Mouse (Mus musculus): ENCODE data around the gene Tlr13.
A peak's percentile ranks its signal among the peaks of the same experiment; 100 is the strongest.

Gene Tlr13

DNA sequence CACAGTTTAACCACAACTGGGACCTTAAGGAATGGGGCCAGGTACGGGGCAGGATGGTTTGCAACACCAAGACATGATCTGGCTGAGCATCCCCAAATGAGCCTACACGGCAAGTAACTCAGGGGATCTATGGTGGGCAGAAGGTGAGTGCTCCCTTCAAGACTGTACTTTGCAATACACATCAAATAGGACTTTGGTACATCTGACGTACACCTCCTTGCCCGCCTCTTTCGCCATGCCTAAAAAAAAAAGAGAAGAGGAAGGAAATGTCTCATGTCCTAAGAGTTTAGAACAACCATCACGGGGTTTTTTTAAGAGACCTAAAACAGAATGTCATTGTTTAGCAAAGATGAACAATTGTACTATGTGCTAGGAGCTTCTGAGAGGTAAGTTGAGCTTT is at the start of gene Tlr13:
Gene Tlr13 (plus strand): TSS at position 269 of the 400 bp plus-strand sequence.
- DNase-seq (ENCODE audit: low spot score): no peak

DNA sequence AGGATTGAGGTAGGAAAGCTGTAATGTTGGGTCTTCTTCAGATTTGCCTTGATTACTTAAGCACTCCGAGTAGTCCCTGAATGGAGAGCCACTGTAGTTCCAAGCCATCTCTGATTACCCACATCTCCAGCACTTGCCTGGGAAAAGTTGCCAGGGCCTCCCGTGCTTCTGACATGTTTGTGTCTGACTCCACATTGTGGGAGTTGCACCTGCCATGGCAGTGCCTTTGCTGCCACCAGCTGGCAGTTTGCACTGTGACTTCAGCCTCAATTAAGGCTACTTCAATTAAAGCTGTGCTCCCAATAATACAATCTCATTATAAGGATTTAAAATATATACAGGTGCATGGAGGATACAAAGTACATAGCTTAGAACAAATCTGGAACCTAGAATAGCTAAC is 37.5 kb upstream of the Tlr13 start:
- DNase-seq (ENCODE audit: low spot score): no peak

DNA sequence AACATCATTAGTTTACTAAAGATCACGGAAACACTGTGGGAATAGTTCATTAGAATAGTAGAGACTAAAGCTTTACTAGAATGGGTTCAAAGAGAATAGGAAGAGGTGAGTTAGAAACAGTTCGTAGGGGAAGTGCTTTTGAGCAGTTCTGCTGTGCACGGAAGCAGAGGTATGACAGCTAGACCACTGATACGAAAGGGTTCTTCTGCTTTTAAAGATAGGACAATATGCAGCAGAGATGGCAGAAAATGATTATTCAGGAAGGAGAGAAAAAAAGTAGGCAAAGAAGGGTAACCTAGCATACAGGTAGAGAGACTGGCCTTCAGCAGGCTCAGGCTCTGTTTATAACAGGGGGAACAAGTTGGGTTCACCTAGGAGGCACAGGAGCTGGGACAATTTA is 29.1 kb upstream of the Tlr13 start:
- no peak for DNase-seq (ENCODE audit: low spot score)

DNA sequence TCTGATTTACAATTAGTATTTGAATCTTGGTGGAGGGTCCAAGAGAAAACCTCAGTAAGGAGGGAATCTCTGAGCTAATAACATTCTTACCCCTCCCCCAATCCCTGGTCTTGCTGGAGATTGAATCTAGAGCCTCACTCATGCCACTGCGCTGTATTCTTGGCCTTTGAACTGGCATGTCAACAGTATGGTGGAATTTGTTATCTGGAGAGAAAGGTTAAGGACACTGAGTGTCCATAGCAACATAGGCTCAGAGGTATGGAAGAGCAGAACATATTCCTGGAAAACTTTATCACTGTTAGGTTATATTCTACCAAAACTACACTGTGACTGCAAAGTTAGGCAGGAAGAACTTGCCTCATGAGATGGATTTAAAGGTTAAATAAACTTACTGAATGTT is 28.3 kb upstream of the Tlr13 start:
- DNase-seq (ENCODE audit: low spot score): no peak

DNA sequence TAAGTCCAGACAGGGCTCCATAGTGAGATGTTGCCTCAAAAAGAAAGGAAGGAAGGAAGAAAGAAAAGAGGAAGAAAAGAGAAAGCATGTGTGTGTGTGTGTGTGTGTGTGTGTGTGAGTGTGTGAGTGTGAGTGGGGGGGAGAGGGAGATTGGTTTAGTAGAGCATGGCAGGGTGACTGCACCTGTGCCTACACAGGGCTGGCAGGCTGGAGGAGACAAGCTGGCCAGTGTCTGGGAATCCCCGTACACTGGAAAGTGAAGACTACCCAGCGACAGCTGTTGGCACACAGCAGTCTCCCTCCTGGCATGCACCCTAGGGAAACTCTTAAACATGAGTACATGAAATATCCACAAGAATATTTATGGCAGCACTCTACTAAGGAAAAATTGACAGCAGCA is 20.2 kb upstream of the Tlr13 start:
- no peak for DNase-seq (ENCODE audit: low spot score)

DNA sequence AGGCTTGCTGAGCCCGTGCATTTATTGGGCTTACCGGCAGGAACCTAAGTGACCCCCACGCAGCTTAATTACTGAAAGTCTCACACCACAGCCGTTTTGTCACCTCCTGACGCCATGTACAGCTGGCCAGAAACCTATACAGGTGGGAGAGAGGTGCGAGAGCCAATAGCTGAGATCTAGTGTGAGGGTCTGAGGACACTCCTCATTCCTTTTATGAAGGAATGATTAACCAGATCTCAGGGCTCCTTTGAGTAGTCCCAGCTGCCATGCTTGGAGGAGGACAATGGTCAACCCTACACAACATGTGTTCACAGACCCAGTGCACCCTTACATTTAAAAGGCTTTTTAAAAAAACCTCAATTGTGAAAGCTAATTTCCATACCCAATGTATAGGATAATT is 14.7 kb upstream of the Tlr13 start:
- no peak for DNase-seq (ENCODE audit: low spot score)

DNA sequence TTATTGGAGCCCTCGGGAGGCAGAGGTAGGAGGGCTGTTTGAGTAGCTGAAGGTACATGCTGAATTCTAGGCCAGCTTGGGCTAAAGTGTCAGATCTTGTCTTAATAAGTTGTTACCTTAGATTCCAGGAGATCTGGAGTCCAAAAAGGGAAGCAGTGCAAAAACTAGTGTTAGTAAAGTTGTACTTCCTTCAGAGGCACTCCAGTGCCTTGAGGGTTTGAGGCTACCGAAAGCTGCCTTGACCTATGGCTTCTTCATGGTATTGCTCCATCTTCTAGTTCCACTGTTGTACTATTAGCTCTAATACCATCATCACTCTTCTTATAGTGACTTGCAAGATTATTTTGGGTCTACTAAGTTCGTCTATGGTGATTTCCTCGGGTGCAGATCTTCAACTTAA is 13.1 kb upstream of the Tlr13 start:
- no peak for DNase-seq (ENCODE audit: low spot score)

DNA sequence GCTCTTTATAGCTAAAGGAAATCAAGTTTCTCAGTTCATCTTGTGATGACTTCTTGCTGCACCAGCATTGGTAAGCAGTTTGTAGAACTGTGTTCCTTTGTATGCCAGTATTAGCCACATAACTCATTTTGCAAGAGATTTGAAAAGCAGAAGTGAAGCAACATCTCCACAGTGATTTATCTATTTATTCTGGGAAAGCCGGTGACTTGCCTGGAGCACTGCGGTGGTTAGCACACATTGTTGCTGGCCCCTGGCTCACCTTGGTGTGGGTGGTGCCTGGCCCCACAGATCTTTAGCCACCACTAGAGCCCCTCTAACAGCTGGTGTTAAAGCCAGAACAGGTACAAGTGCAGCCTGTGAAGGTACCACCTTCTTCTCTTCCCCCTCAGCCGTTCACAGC is 8.1 kb upstream of the Tlr13 start:
- DNase-seq (ENCODE audit: low spot score): no peak

DNA sequence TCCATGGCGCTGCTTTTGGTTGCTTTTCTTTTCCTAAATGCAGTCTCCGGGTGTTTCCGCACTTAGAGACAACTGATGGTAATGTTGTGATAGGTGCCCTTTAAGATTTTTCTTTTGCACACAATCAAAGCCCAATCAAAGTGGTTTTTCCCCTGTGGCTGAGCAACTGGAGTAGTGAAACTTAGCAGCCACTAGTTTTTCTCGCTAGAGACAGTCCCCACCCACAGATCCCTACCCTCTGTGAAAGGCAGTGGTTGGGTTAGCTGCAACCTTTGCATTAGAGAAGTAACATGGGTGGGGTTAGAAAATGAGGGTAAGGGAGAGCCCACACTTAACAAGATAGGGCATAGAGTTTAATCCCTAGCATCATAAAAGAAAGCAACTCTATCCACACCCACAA is 7.5 kb upstream of the Tlr13 start:
- DNase-seq (ENCODE audit: low spot score): no peak

DNA sequence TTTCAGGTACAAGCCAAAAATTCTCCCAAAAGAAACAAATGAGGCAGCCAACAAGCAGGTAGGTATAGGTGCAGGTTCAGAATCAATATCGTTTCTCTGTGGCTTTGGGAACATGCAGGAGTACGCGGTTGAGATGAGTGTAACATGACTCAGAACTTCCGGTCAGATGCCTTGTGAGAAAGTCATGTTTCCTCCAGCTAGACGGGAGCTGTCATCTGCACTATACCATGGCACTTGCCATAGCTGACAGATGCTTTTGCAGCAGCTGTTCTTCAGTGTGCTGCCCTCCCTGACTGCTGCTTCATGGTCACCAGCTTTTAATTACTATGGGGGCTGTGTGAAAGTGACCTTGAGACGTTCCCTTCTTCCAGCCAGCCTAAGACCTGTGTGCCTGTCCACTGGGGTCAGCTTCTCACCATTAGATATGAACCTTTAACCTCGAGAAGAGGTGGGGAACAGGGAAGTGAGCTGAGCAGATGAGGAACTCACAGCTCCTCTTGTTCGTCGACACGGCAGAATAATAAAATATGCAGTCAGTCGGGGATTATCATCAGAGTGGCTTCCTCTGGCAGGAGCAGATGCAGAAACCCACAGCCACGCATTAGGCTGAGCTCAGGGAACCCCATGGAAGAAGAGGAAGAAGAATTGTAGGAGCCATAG is 7.0 kb upstream of the Tlr13 start:
- DNase-seq (ENCODE audit: low spot score): peak; percentile 19

DNA sequence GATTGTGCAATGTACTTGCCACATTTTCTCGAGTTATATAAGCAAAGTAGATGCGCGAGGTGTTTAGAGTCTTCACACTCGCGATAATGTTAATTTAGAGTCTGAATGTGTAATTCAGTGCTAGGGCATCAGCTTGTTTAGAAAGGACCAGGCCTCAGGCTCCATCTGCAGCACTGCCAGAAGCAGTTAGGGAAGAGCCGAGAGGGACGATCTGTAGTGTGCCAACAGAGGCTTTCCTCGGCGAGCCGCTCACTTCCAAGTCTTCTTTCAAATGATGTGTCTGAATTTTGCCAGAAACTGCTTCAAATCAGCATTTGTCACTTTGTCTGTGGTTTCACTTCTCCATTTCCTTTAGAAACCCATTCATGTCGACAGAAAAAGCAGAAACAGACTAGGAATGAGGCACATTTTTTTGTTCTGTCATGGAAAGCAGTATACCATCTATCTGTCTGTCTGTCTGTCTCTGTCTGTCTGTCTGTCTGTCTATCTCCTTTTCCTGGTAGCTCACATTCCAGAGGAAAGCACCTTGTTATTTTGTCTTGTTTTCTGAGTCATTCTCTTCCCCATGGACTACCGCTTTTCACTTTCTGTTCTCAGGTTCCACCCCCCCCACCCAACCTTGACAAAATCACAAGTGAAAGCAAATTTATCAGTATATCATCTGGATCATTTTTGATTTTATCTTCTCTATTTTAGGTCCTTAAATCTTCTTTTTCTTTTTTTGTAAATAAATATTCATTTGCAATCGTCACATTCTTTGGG is 3.5 kb upstream of the Tlr13 start:
- DNase-seq (ENCODE audit: low spot score): no peak

DNA sequence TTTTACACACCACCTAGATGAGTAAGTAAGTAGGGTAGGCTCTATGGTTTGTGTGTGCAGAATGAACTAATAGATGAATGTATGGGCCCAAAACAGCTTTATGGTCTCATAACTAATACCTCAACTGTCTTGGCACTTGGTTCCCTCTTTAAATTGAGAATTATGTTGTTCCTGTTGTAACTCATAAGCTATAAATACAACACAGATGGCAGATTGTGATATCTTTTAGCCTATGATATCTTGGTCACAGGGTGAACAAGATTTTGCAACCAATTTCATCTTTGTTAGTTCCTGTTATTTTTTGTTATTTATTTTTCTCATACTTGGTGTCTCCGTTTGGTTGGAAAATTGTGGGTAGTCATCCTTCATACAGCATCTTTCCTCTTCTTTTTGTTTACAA is 5.2 kb downstream of the Tlr13 start:
- no peak for DNase-seq (ENCODE audit: low spot score)

DNA sequence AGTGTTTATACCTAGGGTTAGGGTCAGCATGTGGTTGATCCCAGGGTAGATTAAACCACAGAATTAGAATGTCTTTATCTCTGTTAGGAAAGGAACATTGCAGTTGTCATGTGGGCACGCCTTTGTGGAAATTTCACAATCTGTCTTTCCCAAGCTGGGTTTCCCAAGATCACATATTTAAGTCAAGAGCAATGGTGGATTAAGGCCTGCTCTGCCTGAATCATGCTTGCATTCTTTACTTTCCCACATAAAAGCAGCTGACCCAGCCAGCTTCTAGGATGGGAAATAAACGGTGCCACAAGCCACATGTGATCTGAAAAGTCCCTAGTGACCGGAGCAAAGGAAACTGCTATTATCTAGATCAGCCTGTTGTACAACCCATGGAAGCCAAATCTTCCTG is 6.5 kb downstream of the Tlr13 start:
- no peak for DNase-seq (ENCODE audit: low spot score)

DNA sequence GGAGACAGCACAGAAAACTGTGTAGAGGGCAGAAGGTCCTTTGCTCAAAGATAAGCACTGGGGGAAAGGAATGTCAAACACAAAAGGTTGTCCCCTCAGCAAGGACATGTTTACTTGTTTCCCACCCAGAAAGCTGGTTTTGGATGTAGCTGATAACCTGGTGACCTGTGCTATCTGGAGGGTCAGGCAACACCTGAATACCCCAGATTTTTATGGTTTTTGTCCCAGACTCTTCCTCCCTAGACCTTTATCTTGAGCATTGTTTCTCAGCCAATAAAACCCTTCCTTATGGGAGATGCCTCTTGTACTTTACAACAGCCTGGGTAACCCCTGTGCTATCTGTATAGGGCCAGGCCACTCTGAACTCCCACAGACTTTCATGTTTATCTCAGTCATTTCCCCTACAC is 11.2 kb downstream of the Tlr13 start:
- DNase-seq (ENCODE audit: low spot score): no peak

DNA sequence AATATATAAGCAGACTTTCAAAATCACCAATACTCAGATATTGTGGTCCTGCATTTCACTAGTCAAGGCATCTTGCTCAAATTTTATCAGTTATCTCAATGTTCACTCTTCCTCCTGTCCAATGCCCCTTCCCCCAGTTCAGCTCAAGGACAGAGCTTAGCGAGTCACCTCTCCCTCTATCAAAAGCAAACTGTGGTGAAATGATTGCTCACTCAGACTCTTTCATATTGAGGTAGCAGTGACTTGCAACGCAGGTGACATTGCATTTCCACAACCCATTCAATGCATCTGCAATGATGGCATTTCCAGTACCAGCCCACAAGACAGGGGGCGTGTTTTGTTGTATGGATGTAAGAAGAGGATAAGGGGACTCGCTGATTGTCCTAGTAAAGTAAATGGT is 12.9 kb downstream of the Tlr13 start:
- DNase-seq (ENCODE audit: low spot score): no peak

DNA sequence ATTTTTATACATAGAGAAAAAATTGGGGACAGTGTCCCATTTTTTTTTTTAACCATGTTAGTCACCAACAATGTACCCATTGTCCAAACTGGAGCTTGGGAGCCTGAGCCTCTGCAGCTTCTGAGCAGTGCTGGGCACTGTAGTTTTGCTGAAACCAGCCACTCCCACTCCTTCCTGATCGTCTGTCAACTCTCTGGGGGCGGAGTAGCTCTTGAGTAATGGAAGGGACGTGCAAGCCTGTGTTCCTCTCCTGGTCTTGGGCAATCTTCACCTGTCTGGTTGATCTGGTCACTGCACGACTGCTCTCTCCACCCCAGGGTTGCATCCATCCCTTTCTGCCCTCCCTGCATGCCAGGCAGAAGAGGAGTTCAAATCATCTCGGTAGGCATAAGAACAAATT is 21.0 kb downstream of the Tlr13 start:
- no peak for DNase-seq (ENCODE audit: low spot score)

DNA sequence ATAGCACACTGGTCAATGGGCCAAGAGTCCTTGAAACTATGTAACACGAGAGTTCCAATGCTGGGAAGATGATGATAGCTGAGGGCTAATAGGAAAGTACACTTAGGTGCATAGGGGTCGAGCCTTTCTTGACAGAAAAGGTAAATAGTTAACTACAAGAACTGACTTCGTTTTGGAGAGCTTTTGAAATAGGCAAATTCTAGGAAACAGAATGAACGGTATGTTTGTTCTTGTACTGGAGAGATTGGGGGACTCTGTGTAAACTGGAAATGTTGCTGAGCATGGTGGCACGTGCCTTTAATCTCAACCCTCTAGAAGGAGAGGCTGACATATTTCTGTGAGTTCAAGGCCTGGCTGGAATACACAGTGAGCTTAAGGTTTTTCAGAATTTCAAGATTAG is 21.6 kb downstream of the Tlr13 start:
- no peak for DNase-seq (ENCODE audit: low spot score)

DNA sequence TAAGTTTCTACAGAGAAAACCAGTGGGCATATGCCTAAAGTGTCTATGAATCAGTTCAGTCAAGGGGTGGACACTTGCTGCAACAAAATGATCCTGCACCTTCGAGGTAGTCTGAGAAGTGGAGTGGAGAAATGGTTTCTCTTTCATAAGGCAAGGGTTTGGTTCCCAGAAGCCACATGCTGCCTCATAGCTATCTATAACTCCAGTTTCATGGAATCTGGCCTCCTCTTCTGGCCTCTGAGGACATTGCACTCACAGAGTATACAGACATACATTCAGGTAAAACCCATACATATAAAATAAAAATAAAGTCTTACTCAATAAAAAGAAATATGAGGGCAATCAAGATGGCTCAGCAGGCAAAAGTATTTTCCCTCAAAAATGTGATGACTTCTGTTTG is 22.1 kb downstream of the Tlr13 start:
- DNase-seq (ENCODE audit: low spot score): no peak

DNA sequence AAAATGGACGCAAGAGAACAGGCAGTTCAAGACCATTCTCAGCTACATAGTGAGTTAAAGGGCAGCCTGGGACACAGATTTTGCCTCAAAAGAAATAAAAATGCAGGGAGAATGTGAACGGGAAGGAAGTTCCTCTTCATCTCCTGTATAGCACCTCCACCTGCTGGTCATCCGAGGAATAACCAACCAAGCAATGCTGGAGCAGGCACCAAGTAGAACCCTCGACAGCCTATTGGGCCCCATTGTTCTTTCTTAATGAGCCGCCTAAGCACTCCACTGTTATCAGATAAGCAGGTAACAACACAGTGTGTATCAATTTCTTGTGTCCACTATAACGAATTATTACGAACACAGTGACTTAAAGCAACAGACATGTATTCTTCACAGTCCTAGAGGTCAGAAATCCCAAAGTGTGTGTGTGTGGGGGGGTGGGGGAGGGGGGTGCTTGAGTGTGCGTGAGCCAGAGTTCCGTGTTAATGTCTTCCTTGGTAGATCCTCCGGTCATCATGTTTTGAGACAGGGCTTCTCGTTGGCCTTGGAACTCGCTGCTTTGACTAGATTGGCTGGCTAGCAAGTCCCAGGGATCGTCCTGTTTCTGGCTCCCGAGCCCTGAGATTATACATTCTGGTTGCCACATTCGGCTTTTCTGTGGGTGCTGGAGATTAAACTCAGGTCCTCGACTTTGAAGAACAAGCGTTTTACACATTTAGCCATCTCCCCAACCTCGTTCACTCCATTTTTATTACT is 28.3 kb downstream of the Tlr13 start:
- peak; percentile 63 for DNase-seq (ENCODE audit: low spot score)

DNA sequence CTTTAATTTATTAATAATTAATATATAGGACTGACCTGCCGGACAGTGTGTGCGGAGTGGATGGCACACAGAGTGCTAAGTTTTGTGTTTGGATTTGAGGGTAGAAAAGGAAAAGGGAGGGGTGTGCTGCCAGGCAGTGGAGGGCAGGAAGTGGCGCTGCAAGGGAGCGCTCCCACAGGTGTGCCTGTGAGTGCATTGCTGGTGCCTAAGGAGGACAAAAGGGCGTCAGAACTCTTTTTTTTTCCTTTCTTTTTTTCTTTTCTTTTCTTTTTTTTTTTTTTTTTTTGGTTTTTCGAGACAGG is 28.8 kb downstream of the Tlr13 start:
- no peak for DNase-seq (ENCODE audit: low spot score)

DNA sequence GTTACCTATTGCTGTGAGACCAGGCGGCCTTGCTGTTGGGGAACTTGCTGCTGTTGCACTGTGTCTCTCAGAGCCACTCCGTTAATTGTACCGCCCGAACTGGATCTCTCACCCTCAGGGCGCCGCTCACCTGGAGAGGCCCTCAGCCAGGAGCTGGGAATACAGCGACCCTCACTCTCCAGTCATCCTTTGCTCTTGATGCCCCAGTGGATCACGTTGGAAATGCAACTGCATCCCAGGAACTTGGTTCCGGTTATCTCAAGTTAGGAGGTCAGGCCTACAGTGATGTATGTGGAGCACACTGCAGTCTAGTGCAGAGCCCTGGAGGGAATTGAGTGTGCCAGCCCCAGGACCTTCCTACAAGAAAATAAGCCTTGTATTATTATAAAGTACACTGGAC is 33.3 kb downstream of the Tlr13 start:
- DNase-seq (ENCODE audit: low spot score): no peak

DNA sequence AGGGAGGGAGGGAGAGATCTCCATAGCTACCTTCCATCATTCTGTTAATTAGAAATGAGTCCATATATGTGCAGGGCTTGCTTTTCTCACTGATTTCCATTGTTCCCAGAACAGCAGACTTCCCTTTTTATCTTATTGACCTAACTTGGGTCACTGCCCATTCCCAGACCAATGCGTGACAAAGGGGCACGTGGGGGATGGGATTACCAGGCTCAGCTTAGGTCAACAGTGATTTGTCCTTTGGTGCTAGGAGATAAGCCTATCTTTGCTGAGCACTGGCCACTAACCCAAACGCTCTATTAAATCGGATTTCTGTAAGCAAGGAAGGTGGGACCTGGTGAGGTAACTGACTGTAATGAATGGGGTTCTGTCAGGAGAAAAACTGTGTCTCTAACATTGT is 41.3 kb downstream of the Tlr13 start:
- no peak for DNase-seq (ENCODE audit: low spot score)

DNA sequence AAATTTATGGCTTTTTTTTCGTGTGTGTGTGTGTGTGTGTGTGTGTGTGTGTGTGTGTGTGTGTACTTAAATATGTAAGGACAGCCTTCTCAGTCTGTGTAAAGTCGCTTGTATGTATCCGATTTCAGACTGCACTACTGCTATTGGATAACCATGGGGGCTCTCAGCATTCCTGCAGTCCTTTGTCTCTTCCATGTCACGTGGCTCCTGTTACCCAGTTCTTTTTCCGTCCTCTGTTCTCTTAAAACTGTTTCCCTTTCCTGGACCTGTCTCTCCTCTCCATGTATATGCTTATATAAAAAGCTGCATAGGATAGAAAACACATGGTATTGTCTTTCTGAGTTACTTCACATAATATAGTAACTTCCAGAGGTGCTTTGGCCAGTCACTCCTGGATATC is 42.7 kb downstream of the Tlr13 start:
- no peak for DNase-seq (ENCODE audit: low spot score)
